Mouse (Mus musculus): ENCODE data around the gene Bmper. TPM values are rescaled to one million over a fixed set of nuclear protein-coding genes. Genes with fewer than 3 reads are reported as not detected.

Bmper gene
- polyA plus RNA-seq, 1 experiment = not detected

DNA sequence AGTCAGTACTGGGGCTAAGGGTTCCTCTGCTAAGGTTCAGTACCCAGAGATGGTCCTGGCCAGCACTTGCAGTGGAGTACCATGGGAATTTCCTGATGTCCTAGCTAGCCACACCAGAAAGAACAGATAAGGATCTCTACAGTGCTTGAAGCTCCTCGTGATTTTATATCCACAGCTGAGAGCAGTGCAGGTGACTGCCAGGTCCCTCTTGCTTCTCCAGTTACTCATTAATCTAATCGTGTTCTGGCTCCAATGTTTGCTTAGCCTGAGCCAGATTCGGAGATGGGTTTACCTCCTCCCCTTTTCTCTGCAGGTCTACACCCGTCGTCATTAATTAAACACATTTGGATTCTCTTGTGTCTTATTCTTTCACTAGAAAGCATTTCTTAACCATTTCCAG is 230.4 kb downstream of the Bmper start:
- Histone ChIP-seq H3K4me3 (replicated peaks) (no peak overlapping the region), H3K27me3 (ENCODE audit: control insufficient read depth) (no peaks in the 10 kb centered on the region), H3K36me3 (ENCODE audit: control insufficient read depth) (no peaks in the 10 kb centered on the region), H3K4me1 (ENCODE audit: control insufficient read depth) (no peaks in the 10 kb centered on the region), H3K9me3 (ENCODE audit: control insufficient read depth, low read length) (no peaks in the 10 kb centered on the region)
- no peak for TF ChIP-seq TAL1 (IDR thresholded peaks at IDR 0.05; ENCODE audit: low read length)
- TF ChIP-seq GATA1 (IDR thresholded peaks at IDR 0.05; ENCODE audit: low read length) = no peak

DNA sequence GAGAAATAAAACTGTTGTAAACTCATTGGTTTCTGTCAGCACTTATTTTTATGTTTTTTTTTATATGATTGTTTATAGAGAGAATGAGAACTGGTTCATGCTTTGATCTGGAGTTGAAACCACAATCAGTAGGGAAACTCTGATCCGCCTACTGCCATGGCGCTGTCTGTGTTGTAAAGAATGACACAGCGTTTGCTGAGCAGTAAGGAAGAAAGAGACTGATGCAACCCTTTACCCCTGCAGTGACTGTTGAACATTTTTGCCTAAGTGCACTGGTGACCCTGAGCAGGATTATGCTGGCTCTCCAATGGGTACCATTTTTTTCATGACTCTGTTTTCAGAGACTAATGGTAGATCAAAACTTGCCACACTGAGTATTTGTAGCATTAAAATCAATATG is 234.3 kb downstream of the Bmper start:
- no peaks in the 10 kb centered on the region for H3K36me3 ChIP-seq (ENCODE audit: control insufficient read depth)
- no peak for TF ChIP-seq GATA1 (IDR thresholded peaks at IDR 0.05; ENCODE audit: low read length)
- TF ChIP-seq TAL1 (IDR thresholded peaks at IDR 0.05; ENCODE audit: low read length) = no peak
- H3K4me3 ChIP-seq (replicated peaks) = no peak overlapping the region
- H3K9me3 ChIP-seq (ENCODE audit: control insufficient read depth, low read length) = no peaks in the 10 kb centered on the region
- H3K27me3 ChIP-seq (ENCODE audit: control insufficient read depth) = no peaks in the 10 kb centered on the region
- H3K4me1 ChIP-seq (ENCODE audit: control insufficient read depth) = no peaks in the 10 kb centered on the region

DNA sequence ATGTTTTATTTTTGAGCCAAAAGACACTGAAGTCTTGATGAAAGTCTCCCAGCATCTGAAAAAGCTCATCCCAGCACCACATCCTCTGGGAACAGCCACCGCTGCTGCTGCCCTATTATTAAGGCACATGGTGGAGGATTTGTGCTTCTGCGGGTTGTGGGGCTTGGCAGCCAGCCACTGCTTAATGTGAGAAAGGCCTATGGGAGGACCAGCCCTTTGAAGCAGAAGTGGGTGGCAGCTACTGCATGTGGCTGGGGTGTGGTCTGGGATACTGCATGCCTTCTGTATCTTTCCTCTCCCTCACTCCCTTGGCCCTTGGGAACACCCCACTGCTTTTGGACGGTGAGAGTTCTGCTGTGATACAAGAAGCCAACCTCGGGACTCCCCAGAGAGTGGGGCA is 237.8 kb downstream of the Bmper start:
- Histone ChIP-seq H3K4me1 (ENCODE audit: control insufficient read depth) (no peaks in the 10 kb centered on the region), H3K36me3 (ENCODE audit: control insufficient read depth) (no peaks in the 10 kb centered on the region), H3K4me3 (replicated peaks) (no peak overlapping the region), H3K27me3 (ENCODE audit: control insufficient read depth) (no peaks in the 10 kb centered on the region), H3K9me3 (ENCODE audit: control insufficient read depth, low read length) (no peaks in the 10 kb centered on the region)
- TF ChIP-seq GATA1 (IDR thresholded peaks at IDR 0.05; ENCODE audit: low read length) (no peak), TAL1 (IDR thresholded peaks at IDR 0.05; ENCODE audit: low read length) (no peak)

DNA sequence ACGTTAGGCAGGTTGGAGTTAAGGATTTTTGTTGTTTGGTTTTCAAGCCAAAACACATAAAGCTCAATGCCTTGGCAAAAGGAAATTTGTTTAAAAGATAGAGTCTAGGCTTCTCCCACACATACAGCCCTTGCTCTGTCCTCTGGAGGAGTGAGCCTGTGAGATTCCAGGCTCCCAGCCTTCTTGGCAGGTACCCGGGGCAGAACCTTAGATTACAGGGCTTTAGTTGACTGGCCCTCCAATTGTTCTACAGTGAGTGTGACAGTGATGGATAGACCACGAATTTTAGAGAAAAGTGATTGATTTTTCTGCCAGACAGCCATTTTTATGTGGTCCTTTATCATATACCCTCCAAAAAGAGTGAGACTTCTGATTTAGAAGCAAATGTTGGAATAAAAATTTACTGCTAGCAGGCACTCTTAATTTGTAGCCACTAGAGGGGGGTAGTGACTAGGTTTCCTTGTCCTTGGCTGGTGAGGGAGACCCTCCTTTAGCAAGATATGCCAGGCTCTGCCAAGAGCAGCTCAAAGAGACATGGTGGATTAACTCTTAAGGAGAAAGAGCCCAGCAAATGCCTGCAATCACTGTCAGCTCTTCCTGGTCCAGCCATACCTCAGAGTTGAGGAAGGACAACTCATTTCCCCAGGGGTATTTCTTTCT is 240.2 kb downstream of the Bmper start:
- no peaks in the 10 kb centered on the region for H3K9me3 ChIP-seq (ENCODE audit: control insufficient read depth, low read length)
- H3K36me3 ChIP-seq (ENCODE audit: control insufficient read depth) = no peaks in the 10 kb centered on the region
- no peak overlapping the region for H3K4me3 ChIP-seq (replicated peaks)
- no peaks in the 10 kb centered on the region for H3K27me3 ChIP-seq (ENCODE audit: control insufficient read depth)
- H3K4me1 ChIP-seq (ENCODE audit: control insufficient read depth) = no peaks in the 10 kb centered on the region
- TF ChIP-seq GATA1 (IDR thresholded peaks at IDR 0.05; ENCODE audit: low read length) (no peak), TAL1 (IDR thresholded peaks at IDR 0.05; ENCODE audit: low read length) (no peak)

DNA sequence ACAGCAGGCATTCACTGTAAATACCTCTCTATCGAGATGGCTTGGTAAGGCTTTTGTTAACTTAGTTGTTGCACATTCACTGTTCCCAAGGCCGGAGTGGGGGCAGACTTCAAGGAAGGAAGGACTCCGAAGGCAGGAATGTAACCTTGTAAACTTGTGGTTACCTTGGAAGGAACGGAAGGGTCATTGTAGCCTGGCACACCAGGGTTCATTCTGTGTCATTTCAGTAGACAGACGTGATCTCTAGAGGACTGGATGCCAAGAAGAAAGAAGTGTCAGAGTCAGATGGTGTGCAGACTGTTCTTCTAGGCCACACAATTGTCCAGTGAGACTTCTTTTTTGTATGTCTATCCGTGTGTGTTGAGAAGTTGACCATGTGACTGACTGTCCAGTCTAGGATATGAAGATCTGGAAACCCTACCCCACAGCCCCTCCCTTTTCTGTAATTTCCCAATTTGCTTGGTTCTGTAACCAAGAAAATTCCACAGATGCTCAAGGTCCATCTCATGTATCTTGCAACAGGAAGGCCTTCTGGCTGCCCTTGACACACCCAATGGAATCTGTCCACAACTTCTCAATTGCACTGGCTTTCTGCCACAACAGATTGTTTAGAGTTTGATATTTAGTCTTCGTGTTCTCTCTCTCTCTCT is 242.2 kb downstream of the Bmper start:
- H3K27me3 ChIP-seq (ENCODE audit: control insufficient read depth) = no peaks in the 10 kb centered on the region
- H3K4me1 ChIP-seq (ENCODE audit: control insufficient read depth) = no peaks in the 10 kb centered on the region
- no peak overlapping the region for H3K4me3 ChIP-seq (replicated peaks)
- H3K36me3 ChIP-seq (ENCODE audit: control insufficient read depth) = no peaks in the 10 kb centered on the region
- H3K9me3 ChIP-seq (ENCODE audit: control insufficient read depth, low read length) = no peaks in the 10 kb centered on the region
- no peak for TF ChIP-seq TAL1 (IDR thresholded peaks at IDR 0.05; ENCODE audit: low read length)
- TF ChIP-seq GATA1 (IDR thresholded peaks at IDR 0.05; ENCODE audit: low read length) = no peak

DNA sequence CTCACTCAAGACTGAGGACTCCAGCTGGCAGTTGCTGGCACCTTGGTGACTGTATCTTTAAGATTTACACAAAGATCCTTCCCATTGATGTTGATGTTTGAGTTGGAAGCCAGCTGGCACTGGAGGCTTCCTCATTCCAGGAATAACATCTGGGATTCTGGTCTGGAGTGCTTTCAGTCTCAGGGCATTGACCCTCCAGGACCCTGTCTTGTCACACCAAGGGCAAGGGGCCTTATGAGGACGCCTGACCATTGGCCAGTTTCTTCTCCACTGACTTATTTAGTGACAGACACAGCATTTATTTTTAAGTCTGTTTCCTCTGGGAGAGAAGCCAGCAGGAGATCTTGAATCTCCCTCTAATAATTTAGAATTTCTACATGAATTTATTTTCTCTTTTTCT is 247.0 kb downstream of the Bmper start:
- no peaks in the 10 kb centered on the region for H3K4me1 ChIP-seq (ENCODE audit: control insufficient read depth)
- no peaks in the 10 kb centered on the region for H3K27me3 ChIP-seq (ENCODE audit: control insufficient read depth)
- H3K9me3 ChIP-seq (ENCODE audit: control insufficient read depth, low read length) = no peaks in the 10 kb centered on the region
- no peaks in the 10 kb centered on the region for H3K36me3 ChIP-seq (ENCODE audit: control insufficient read depth)
- H3K4me3 ChIP-seq (replicated peaks) = no peak overlapping the region
- TF ChIP-seq TAL1 (IDR thresholded peaks at IDR 0.05; ENCODE audit: low read length) (no peak), GATA1 (IDR thresholded peaks at IDR 0.05; ENCODE audit: low read length) (no peak)

DNA sequence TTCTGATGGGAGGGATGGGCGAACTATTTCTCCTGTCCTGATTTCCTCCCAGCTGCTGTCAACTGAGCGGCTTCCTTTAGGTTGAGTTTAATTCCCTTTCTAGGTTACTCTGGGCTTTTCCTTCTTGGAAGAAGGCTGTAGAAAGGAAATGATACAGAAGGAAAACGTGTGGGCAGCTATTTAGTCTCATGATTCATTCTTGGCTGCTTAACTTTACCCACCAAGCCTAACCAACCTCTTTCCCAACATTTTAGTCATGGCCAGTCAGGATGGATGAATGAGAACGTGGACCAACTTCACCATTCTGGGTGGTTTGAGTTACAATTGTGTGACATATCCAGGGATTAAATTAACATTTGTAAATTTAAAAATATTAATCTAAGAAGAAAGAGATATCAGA is 263.0 kb downstream of the Bmper start:
- Histone ChIP-seq H3K9me3 (ENCODE audit: control insufficient read depth, low read length) (no peaks in the 10 kb centered on the region), H3K4me1 (ENCODE audit: control insufficient read depth) (no peaks in the 10 kb centered on the region), H3K36me3 (ENCODE audit: control insufficient read depth) (no peaks in the 10 kb centered on the region), H3K27me3 (ENCODE audit: control insufficient read depth) (no peaks in the 10 kb centered on the region), H3K4me3 (replicated peaks) (no peak overlapping the region)
- TF ChIP-seq TAL1 (IDR thresholded peaks at IDR 0.05; ENCODE audit: low read length) (no peak), GATA1 (IDR thresholded peaks at IDR 0.05; ENCODE audit: low read length) (no peak)

DNA sequence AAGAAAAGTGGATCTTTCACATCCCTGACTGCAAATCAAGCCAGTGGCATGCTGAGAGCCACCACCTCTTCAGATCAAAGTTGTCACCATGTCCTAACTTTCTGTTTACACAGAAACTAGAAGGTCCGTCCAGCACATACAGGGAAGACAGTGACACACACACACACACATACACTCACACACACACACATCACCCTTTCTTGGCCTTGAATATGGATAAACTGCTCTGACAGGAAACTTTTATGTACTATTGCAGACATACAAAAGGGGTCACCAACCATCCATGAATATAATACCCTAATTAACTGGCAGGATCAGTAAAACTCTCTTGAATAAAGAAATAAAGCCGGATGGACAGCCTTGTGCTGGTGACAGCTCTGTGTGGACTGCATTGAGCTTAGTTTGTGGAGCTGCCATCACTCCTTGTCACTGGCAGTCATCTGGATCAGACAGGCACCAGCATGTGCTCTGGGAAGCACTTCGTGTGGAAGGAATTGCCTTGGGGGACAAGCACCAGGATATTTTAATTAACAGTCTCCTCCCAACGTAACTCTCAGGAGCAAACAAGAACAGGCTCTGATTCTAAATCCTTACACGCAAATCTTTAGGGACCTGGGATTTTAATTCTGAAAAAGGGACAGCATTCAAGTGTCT is 264.0 kb downstream of the Bmper start:
- Histone ChIP-seq H3K36me3 (ENCODE audit: control insufficient read depth) (no peaks in the 10 kb centered on the region), H3K27me3 (ENCODE audit: control insufficient read depth) (no peaks in the 10 kb centered on the region), H3K4me3 (replicated peaks) (no peak overlapping the region), H3K9me3 (ENCODE audit: control insufficient read depth, low read length) (no peaks in the 10 kb centered on the region), H3K4me1 (ENCODE audit: control insufficient read depth) (no peaks in the 10 kb centered on the region)
- no peak for TF ChIP-seq TAL1 (IDR thresholded peaks at IDR 0.05; ENCODE audit: low read length)

DNA sequence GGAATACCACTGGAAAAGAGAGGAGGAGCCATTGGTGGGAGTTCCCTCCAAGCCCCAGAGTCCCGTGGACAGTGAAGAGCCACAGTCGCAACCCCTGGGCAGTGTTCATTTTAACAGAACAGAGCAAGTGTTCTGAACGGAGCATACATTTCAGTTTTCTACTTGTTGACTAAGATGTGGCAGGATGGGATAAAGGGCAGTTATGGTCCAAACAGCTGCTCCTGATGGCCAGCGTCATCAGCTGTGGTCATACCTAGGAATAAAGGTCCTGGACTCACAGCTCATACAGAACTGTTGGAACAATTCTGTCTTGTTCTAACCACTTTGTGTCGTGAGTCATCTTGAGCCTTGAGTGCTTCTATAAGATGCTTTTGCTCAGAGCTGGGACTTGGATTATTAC is 265.4 kb downstream of the Bmper start:
- H3K4me3 ChIP-seq (replicated peaks) = no peak overlapping the region
- TF ChIP-seq TAL1 (IDR thresholded peaks at IDR 0.05; ENCODE audit: low read length) (no peak), GATA1 (IDR thresholded peaks at IDR 0.05; ENCODE audit: low read length) (no peak)
- H3K4me1 ChIP-seq (ENCODE audit: control insufficient read depth) = no peaks in the 10 kb centered on the region
- no peaks in the 10 kb centered on the region for H3K9me3 ChIP-seq (ENCODE audit: control insufficient read depth, low read length)
- H3K27me3 ChIP-seq (ENCODE audit: control insufficient read depth) = no peaks in the 10 kb centered on the region
- H3K36me3 ChIP-seq (ENCODE audit: control insufficient read depth) = no peaks in the 10 kb centered on the region

Measured in erythroblast, embryonic 14.5 days (primary cell).